Comparison of ENCODE assay signal across 8 mouse cellular contexts in the genomic region with DNA sequence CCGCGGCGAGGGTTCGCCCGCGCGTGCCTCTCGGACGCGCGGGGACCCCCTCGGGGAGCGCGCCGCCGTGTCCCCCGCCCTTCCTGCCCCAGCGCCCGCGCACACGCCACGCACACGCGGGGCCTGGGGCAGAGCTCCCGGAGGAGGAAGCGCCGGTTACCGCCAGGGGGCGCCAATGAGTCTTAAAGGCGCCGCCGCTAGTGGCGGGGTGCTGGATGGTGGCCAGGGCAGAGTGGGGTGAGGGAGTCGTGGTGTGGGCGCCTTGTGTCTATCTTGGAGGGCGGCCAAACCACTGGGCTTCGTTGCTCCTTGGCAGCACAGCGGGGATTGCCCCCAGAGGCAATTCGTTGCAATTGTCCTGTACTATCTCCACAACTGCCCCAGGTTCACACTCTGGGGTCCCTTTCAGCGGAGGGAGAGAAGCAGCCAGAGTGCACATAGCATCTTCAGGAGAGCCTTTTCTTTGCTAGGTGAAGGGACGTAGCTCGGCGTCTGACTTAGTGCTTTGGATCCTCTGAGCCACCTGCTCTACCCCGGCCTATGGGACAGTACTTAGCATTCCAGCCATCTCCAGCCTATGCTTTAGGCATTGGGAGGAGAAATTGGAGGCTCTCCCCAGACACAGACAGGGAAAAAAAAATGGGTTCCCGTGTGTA. TPM values are rescaled to one million over a fixed set of nuclear protein-coding genes. Genes with fewer than 3 reads are reported as not detected.
DNase-seq lines count a peak whose midpoint lies in the region; ATAC-seq lines count a peak whose summit lies in the region.

No protein-coding gene starts in this region.

- peak overlapping the region; percentile 49 to 81; a peak in 3 of 4 replicates for H3K27ac ChIP-seq in heart, embryonic 14.5 days (replicated peaks in 1 of 2; ENCODE audit: control insufficient read depth in 1 of 2, insufficient read depth in 1 of 2, low read depth in 2 of 2, low read length in 2 of 2)
- peak overlapping the region; percentile 77 for H3K27ac ChIP-seq in liver, embryonic 13.5 days
- H3K27ac ChIP-seq in stomach, embryonic 14.5 days (ENCODE audit: low read length) = peak overlapping the region; percentile 76

- DNase-seq in CD4-positive helper T cell, adult 2 months (ENCODE audit: low read depth, low spot score) = peak; percentile 92
- DNase-seq in brain, embryonic 18.5 days (ENCODE audit: low read depth, low spot score) = peak; percentile 62
- DNase-seq in kidney, postnatal 14 days = peak; percentile 91
- peak; percentile 69 for DNase-seq in liver, embryonic 13.5 days
- DNase-seq in natural killer cell, adult 2 months (ENCODE audit: low spot score in 2 of 2) = peak; percentile 93 to 94

- peak overlapping the region; percentile 78 to 82 for H3K4me3 ChIP-seq in heart, embryonic 14.5 days (ENCODE audit: control insufficient read depth in 1 of 2, insufficient read depth in 1 of 2, low read depth in 1 of 2, low read length in 2 of 2)
- H3K4me3 ChIP-seq in liver, embryonic 13.5 days (replicated peaks) = peak overlapping the region; percentile 75
- peak overlapping the region; percentile 71 for H3K4me3 ChIP-seq in stomach, embryonic 14.5 days (ENCODE audit: low read depth, low read length)

- H3K9me3 ChIP-seq in heart, embryonic 14.5 days (ENCODE audit: control insufficient read depth, low read length) = no peaks in the 10 kb centered on the region
- no peaks in the 10 kb centered on the region for H3K9me3 ChIP-seq in liver, embryonic 13.5 days (replicated peaks)
- no peaks in the 10 kb centered on the region for H3K9me3 ChIP-seq in stomach, embryonic 14.5 days (ENCODE audit: control insufficient read depth, low read depth, low read length)

- H3K36me3 ChIP-seq in heart, embryonic 14.5 days (ENCODE audit: control insufficient read depth, insufficient read depth, low read length) = no peaks in the 10 kb centered on the region
- H3K36me3 ChIP-seq in liver, embryonic 13.5 days = no peaks in the 10 kb centered on the region
- H3K36me3 ChIP-seq in stomach, embryonic 14.5 days (ENCODE audit: control insufficient read depth, insufficient read depth, low read length) = no peaks in the 10 kb centered on the region

- H3K4me1 ChIP-seq in heart, embryonic 14.5 days (ENCODE audit: control insufficient read depth in 2 of 2, insufficient read depth in 2 of 2, low read length in 2 of 2) = peaks cover 15 to 33% of the 10 kb centered on the region in 2 experiments; a peak in 3 of 4 replicates
- H3K4me1 ChIP-seq in liver, embryonic 13.5 days (replicated peaks) = peaks cover 48% of the 10 kb centered on the region
- peaks cover 24% of the 10 kb centered on the region for H3K4me1 ChIP-seq in stomach, embryonic 14.5 days (ENCODE audit: control insufficient read depth, insufficient read depth, low read length)

- 2% methylated on average over 44 of the region's 45 CpGs for whole genome bisulfite sequencing in heart, embryonic 14.5 days
- WGBS in liver, embryonic 13.5 days (ENCODE audit: insufficient replicate concordance) = 5% methylated on average over 41 of the region's 45 CpGs
- 4% methylated on average over 27 of the region's 45 CpGs for WGBS in stomach, embryonic 14.5 days

- ATAC-seq in erythroid progenitor cell, adult 5-6 weeks (replicated peaks; ENCODE audit: low FRiP score, poor library complexity, severe bottlenecking) = peak; percentile 50
- ATAC-seq in heart, embryonic 14.5 days (ENCODE audit: insufficient number of reproducible peaks, insufficient read depth, low FRiP score, low read depth) = peak; percentile 77
- peak; percentile 79 for ATAC-seq in liver, embryonic 13.5 days (ENCODE audit: low read depth)
- ATAC-seq in stomach, embryonic 14.5 days (ENCODE audit: insufficient number of reproducible peaks, insufficient read depth, low FRiP score, low read depth) = peak; percentile 76

- peak overlapping the region; percentile 96 for H3K4me2 ChIP-seq in heart, embryonic 14.5 days (ENCODE audit: low read length)
- peak overlapping the region; percentile 99 for H3K4me2 ChIP-seq in liver, embryonic 13.5 days
- H3K4me2 ChIP-seq in stomach, embryonic 14.5 days (replicated peaks; ENCODE audit: low read depth, low read length) = peak overlapping the region; percentile 93

- H3K9ac ChIP-seq in heart, embryonic 14.5 days (ENCODE audit: low read length) = peak overlapping the region; percentile 88
- peak overlapping the region; percentile 84 for H3K9ac ChIP-seq in liver, embryonic 13.5 days
- peak overlapping the region; percentile 54 for H3K9ac ChIP-seq in stomach, embryonic 14.5 days (replicated peaks; ENCODE audit: low read depth, low read length)

- H3K27me3 ChIP-seq in heart, embryonic 14.5 days (ENCODE audit: control insufficient read depth, insufficient read depth, low read length) = peaks cover 7% of the 10 kb centered on the region; the same call in 1 of the 2 replicates
- peaks cover 17% of the 10 kb centered on the region for H3K27me3 ChIP-seq in liver, embryonic 13.5 days
- H3K27me3 ChIP-seq in stomach, embryonic 14.5 days (ENCODE audit: control insufficient read depth, insufficient read depth, low read length) = no peaks in the 10 kb centered on the region

RNA-seq across cellular contexts. Expression of a gene that starts 0.6 kb away (rescaled TPM):
- total RNA-seq in erythroid progenitor cell, adult 5-6 weeks (2015; ENCODE audit: low replicate concordance) = 2.5 TPM in 1 of 2 replicates, not detected in the other
- total RNA-seq in erythroid progenitor cell, adult 5-6 weeks (2017; ENCODE audit: low replicate concordance) = 0.64 and 0.98 TPM in 2 replicates
- polyA plus RNA-seq in heart, embryonic 14.5 days (2014; fragmentation: Nextera tagmentation; extraction: Ambion mirVana) = 3.7 and 4.2 TPM in 2 replicates
- 3.0 and 3.3 TPM in 2 replicates for polyA plus RNA-seq in liver, embryonic 13.5 days (2015; fragmentation: Nextera tagmentation; extraction: Ambion mirVana)
- polyA plus RNA-seq in stomach, embryonic 14.5 days (2014; fragmentation: Nextera tagmentation; extraction: Ambion mirVana) = 15.9 and 17.1 TPM in 2 replicates

RNA-seq across cellular contexts. Expression of a gene that starts 38.1 kb away (rescaled TPM):
- total RNA-seq in erythroid progenitor cell, adult 5-6 weeks (2015; ENCODE audit: low replicate concordance) = 10.1 and 10.5 TPM in 2 replicates
- 8.2 TPM in 1 of 2 replicates, not detected in the other for total RNA-seq in erythroid progenitor cell, adult 5-6 weeks (2017; ENCODE audit: low replicate concordance)
- 14.3 and 17.2 TPM in 2 replicates for polyA plus RNA-seq in heart, embryonic 14.5 days (2014; fragmentation: Nextera tagmentation; extraction: Ambion mirVana)
- 8.4 and 9.0 TPM in 2 replicates for polyA plus RNA-seq in liver, embryonic 13.5 days (2015; fragmentation: Nextera tagmentation; extraction: Ambion mirVana)
- 20.6 and 22.9 TPM in 2 replicates for polyA plus RNA-seq in stomach, embryonic 14.5 days (2014; fragmentation: Nextera tagmentation; extraction: Ambion mirVana)

RNA-seq across cellular contexts. Expression of a gene that starts 38.2 kb away (rescaled TPM):
- total RNA-seq in erythroid progenitor cell, adult 5-6 weeks (2015; ENCODE audit: low replicate concordance) = 2.9 and 3.4 TPM in 2 replicates
- total RNA-seq in erythroid progenitor cell, adult 5-6 weeks (2017; ENCODE audit: low replicate concordance) = 2.2 TPM in 1 of 2 replicates, not detected in the other
- 7.6 TPM in 2 replicates for polyA plus RNA-seq in heart, embryonic 14.5 days (2014; fragmentation: Nextera tagmentation; extraction: Ambion mirVana)
- 8.8 and 9.2 TPM in 2 replicates for polyA plus RNA-seq in liver, embryonic 13.5 days (2015; fragmentation: Nextera tagmentation; extraction: Ambion mirVana)
- 12.2 and 13.8 TPM in 2 replicates for polyA plus RNA-seq in stomach, embryonic 14.5 days (2014; fragmentation: Nextera tagmentation; extraction: Ambion mirVana)

RNA-seq across cellular contexts. Expression of a gene that starts 52.2 kb away (rescaled TPM):
- total RNA-seq in erythroid progenitor cell, adult 5-6 weeks (2015; ENCODE audit: low replicate concordance) = not detected in 2 replicates
- total RNA-seq in erythroid progenitor cell, adult 5-6 weeks (2017; ENCODE audit: low replicate concordance) = not detected in 2 replicates
- not detected in 2 replicates for polyA plus RNA-seq in heart, embryonic 14.5 days (2014; fragmentation: Nextera tagmentation; extraction: Ambion mirVana)
- polyA plus RNA-seq in liver, embryonic 13.5 days (2015; fragmentation: Nextera tagmentation; extraction: Ambion mirVana) = not detected in 2 replicates
- not detected in 2 replicates for polyA plus RNA-seq in stomach, embryonic 14.5 days (2014; fragmentation: Nextera tagmentation; extraction: Ambion mirVana)

RNA-seq across cellular contexts. Expression of a gene that starts 52.3 kb away (rescaled TPM):
- 10.5 and 17.2 TPM in 2 replicates for total RNA-seq in erythroid progenitor cell, adult 5-6 weeks (2015; ENCODE audit: low replicate concordance)
- total RNA-seq in erythroid progenitor cell, adult 5-6 weeks (2017; ENCODE audit: low replicate concordance) = 7.3 and 15.9 TPM in 2 replicates
- 22.9 and 26.5 TPM in 2 replicates for polyA plus RNA-seq in heart, embryonic 14.5 days (2014; fragmentation: Nextera tagmentation; extraction: Ambion mirVana)
- 16.6 and 20.1 TPM in 2 replicates for polyA plus RNA-seq in liver, embryonic 13.5 days (2015; fragmentation: Nextera tagmentation; extraction: Ambion mirVana)
- polyA plus RNA-seq in stomach, embryonic 14.5 days (2014; fragmentation: Nextera tagmentation; extraction: Ambion mirVana) = 28.2 and 29.6 TPM in 2 replicates

Comparison
In these comparisons a context has a peak if more than half of its experiments do, and no peak if none do; other contexts are left out.
1. Peak in every context shown above with its lines: DNase-seq, ATAC-seq, H3K4me3 ChIP-seq and H3K27ac ChIP-seq.